Mouse (Mus musculus): ENCODE measurements around the gene Nfib.

- TF ChIP-seq RCOR1 (IDR thresholded peaks at IDR 0.05; ENCODE audit: low read depth, low read length), result no peak
- no peak for TF ChIP-seq POLR2A (IDR thresholded peaks at IDR 0.05; ENCODE audit: control insufficient read depth in 1 of 2, insufficient read depth in 1 of 2, low read depth in 1 of 2, low read length in 2 of 2, poor library complexity in 1 of 2)
- TF ChIP-seq UBTF (IDR thresholded peaks at IDR 0.05; ENCODE audit: borderline replicate concordance, insufficient read depth, low read depth, low read length), result no peak
- no peak for TF ChIP-seq RAD21 (IDR thresholded peaks at IDR 0.05; ENCODE audit: low read depth, low read length)
These were observed 380.6 kb downstream of the Nfib start for GRCm38 (mm10) chr4:82324977-82325376.
